Mouse (Mus musculus): ENCODE data around the gene Atp4a. TPM values are rescaled to one million over a fixed set of nuclear protein-coding genes. Genes with fewer than 3 reads are reported as not detected.

The Atp4a gene
- polyA plus RNA-seq, 2 experiments, result 0.30 to 0.89 TPM

GRCm38 (mm10) chr7:30744022-30744598 lies 32.1 kb downstream of the Atp4a start:
- Histone ChIP-seq H3K27me3 (ENCODE audit: control insufficient read depth, insufficient read depth, low read length) (no peaks in the 10 kb centered on the region), H3K36me3 (ENCODE audit: control insufficient read depth, insufficient read depth, low read length) (no peaks in the 10 kb centered on the region), H3K4me2 (replicated peaks; ENCODE audit: low read depth, low read length, severe bottlenecking) (no peak overlapping the region), H3K9ac (ENCODE audit: low read depth, low read length, severe bottlenecking) (no peak overlapping the region), H3K4me3 (replicated peaks; ENCODE audit: low read length) (no peak overlapping the region), H3K4me1 (ENCODE audit: control insufficient read depth, insufficient read depth, low read length) (no peaks in the 10 kb centered on the region), H3K9me3 (ENCODE audit: control insufficient read depth, low read length) (no peaks in the 10 kb centered on the region), H3K27ac (replicated peaks; ENCODE audit: low read depth, low read length) (no peak overlapping the region)
- DNase-seq (ENCODE audit: low spot score) (no peak), ATAC-seq (ENCODE audit: low FRiP score, low read depth) (no peak)
- 37% methylated on average over 4 of the region's 4 CpGs for WGBS
- TF ChIP-seq POLR2A (IDR thresholded peaks at IDR 0.05; ENCODE audit: borderline replicate concordance, extremely low read depth, insufficient read depth, insufficient read length), result no peak

GRCm38 (mm10) chr7:30747525-30748204 lies 35.7 kb downstream of the Atp4a start:
- Histone ChIP-seq H3K9ac (ENCODE audit: low read depth, low read length, severe bottlenecking) (no peak overlapping the region), H3K36me3 (ENCODE audit: control insufficient read depth, insufficient read depth, low read length) (no peaks in the 10 kb centered on the region), H3K4me2 (replicated peaks; ENCODE audit: low read depth, low read length, severe bottlenecking) (no peak overlapping the region), H3K4me1 (ENCODE audit: control insufficient read depth, insufficient read depth, low read length) (no peaks in the 10 kb centered on the region), H3K4me3 (replicated peaks; ENCODE audit: low read length) (no peak overlapping the region), H3K27ac (replicated peaks; ENCODE audit: low read depth, low read length) (no peak overlapping the region), H3K9me3 (ENCODE audit: control insufficient read depth, low read length) (no peaks in the 10 kb centered on the region), H3K27me3 (ENCODE audit: control insufficient read depth, insufficient read depth, low read length) (no peaks in the 10 kb centered on the region)
- no peak for DNase-seq (ENCODE audit: low spot score)
- no peak for TF ChIP-seq POLR2A (IDR thresholded peaks at IDR 0.05; ENCODE audit: borderline replicate concordance, extremely low read depth, insufficient read depth, insufficient read length)
- WGBS, result 82% methylated on average over 7 of the region's 7 CpGs
- ATAC-seq (ENCODE audit: low FRiP score, low read depth), result no peak

GRCm38 (mm10) chr7:30749824-30750606 lies 38.0 kb downstream of the Atp4a start:
- ATAC-seq (ENCODE audit: low FRiP score, low read depth) (no peak), DNase-seq (ENCODE audit: low spot score) (no peak)
- no peak for TF ChIP-seq POLR2A (IDR thresholded peaks at IDR 0.05; ENCODE audit: borderline replicate concordance, extremely low read depth, insufficient read depth, insufficient read length)
- Histone ChIP-seq H3K4me3 (replicated peaks; ENCODE audit: low read length) (no peak overlapping the region), H3K9ac (ENCODE audit: low read depth, low read length, severe bottlenecking) (no peak overlapping the region), H3K9me3 (ENCODE audit: control insufficient read depth, low read length) (peaks cover 6% of the 10 kb centered on the region; the same call in 1 of the 2 replicates), H3K4me2 (replicated peaks; ENCODE audit: low read depth, low read length, severe bottlenecking) (no peak overlapping the region), H3K4me1 (ENCODE audit: control insufficient read depth, insufficient read depth, low read length) (no peaks in the 10 kb centered on the region), H3K27me3 (ENCODE audit: control insufficient read depth, insufficient read depth, low read length) (no peaks in the 10 kb centered on the region), H3K36me3 (ENCODE audit: control insufficient read depth, insufficient read depth, low read length) (peaks cover 7% of the 10 kb centered on the region), H3K27ac (replicated peaks; ENCODE audit: low read depth, low read length) (no peak overlapping the region)
- 81% methylated on average over 13 of the region's 13 CpGs for WGBS

GRCm38 (mm10) chr7:30751086-30751669 lies 39.2 kb downstream of the Atp4a start, which contains the start of gene Sbsn:
Gene Sbsn (plus strand): TSS chr7:30751471.
- Histone ChIP-seq H3K36me3 (ENCODE audit: control insufficient read depth, insufficient read depth, low read length) (peaks cover 10% of the 10 kb centered on the region), H3K4me3 (replicated peaks; ENCODE audit: low read length) (no peak within 1 kb of the TSS), H3K9me3 (ENCODE audit: control insufficient read depth, low read length) (peaks cover 9% of the 10 kb centered on the region; the same call in 1 of the 2 replicates), H3K27ac (replicated peaks; ENCODE audit: low read depth, low read length) (no peak within 1 kb of the TSS), H3K4me1 (ENCODE audit: control insufficient read depth, insufficient read depth, low read length) (no peaks in the 10 kb centered on the region), H3K4me2 (replicated peaks; ENCODE audit: low read depth, low read length, severe bottlenecking) (no peak within 1 kb of the TSS), H3K9ac (ENCODE audit: low read depth, low read length, severe bottlenecking) (no peak within 1 kb of the TSS), H3K27me3 (ENCODE audit: control insufficient read depth, insufficient read depth, low read length) (no peaks in the 10 kb centered on the region)
- WGBS, result 44% methylated on average over 5 of the region's 5 CpGs
- DNase-seq (ENCODE audit: low spot score), result no peak
- no peak for TF ChIP-seq POLR2A (IDR thresholded peaks at IDR 0.05; ENCODE audit: borderline replicate concordance, extremely low read depth, insufficient read depth, insufficient read length)
- no peak for ATAC-seq (ENCODE audit: low FRiP score, low read depth)

GRCm38 (mm10) chr7:30757001-30757400 lies 45.0 kb downstream of the Atp4a start:
- Histone ChIP-seq H3K9me3 (ENCODE audit: control insufficient read depth, low read length) (peaks cover 9% of the 10 kb centered on the region; the same call in 1 of the 2 replicates), H3K4me3 (replicated peaks; ENCODE audit: low read length) (no peak overlapping the region), H3K9ac (ENCODE audit: low read depth, low read length, severe bottlenecking) (no peak overlapping the region), H3K27me3 (ENCODE audit: control insufficient read depth, insufficient read depth, low read length) (no peaks in the 10 kb centered on the region), H3K27ac (replicated peaks; ENCODE audit: low read depth, low read length) (no peak overlapping the region), H3K36me3 (ENCODE audit: control insufficient read depth, insufficient read depth, low read length) (peaks cover 10% of the 10 kb centered on the region), H3K4me1 (ENCODE audit: control insufficient read depth, insufficient read depth, low read length) (no peaks in the 10 kb centered on the region), H3K4me2 (replicated peaks; ENCODE audit: low read depth, low read length, severe bottlenecking) (no peak overlapping the region)
- TF ChIP-seq POLR2A (IDR thresholded peaks at IDR 0.05; ENCODE audit: borderline replicate concordance, extremely low read depth, insufficient read depth, insufficient read length), result no peak
- WGBS, result 80% methylated on average over 1 of the region's 3 CpGs
- DNase-seq (ENCODE audit: low spot score) (no peak), ATAC-seq (ENCODE audit: low FRiP score, low read depth) (no peak)

All from limb, embryonic 14.5 days (tissue).